Mouse (Mus musculus) heart, postnatal 0 days (tissue): ENCODE results near the gene Trim23. TPM values are rescaled to one million over a fixed set of nuclear protein-coding genes. Genes with fewer than 3 reads are reported as not detected.

Experiments used
- ATAC-seq: fragments of 200-750 bp; cut with Nextera tagmentation; 2 replicates; pipeline ENCODE4 v1.8.0; 2017; ENCODE audit warnings: low read depth, moderate number of reproducible peaks, moderate library complexity; ENCODE audit not compliant: insufficient read depth
- DNase-seq: peaks from one replicate; pipeline ENCODE4 v3.0.0-alpha.2; 2016; ENCODE audit warnings: low spot score
- H3K27ac ChIP-seq: fragments of 300-500 bp; sonication (generic); 2 replicates; pipeline ENCODE4 v1.5.1; 2014; ENCODE audit warnings: low read depth, mild to moderate bottlenecking
- H3K27me3 ChIP-seq: fragments of 300-500 bp; sonication (generic); 2 replicates; pipeline ENCODE4 v1.6.1; 2014; ENCODE audit warnings: low read length, mixed read lengths; ENCODE audit not compliant: control insufficient read depth, insufficient read depth
- H3K36me3 ChIP-seq: fragments of 300-500 bp; sonication (generic); replicated peaks from 2 replicates; pipeline ENCODE4 v1.6.1; 2014; ENCODE audit warnings: low read length, mixed read lengths; ENCODE audit not compliant: control insufficient read depth, insufficient read depth
- H3K4me1 ChIP-seq: fragments of 300-500 bp; sonication (generic); 2 replicates; pipeline ENCODE4 v1.6.1; 2014; ENCODE audit warnings: antibody characterized with exemption; ENCODE audit not compliant: control insufficient read depth, insufficient read depth
- H3K4me2 ChIP-seq: fragments of 300-500 bp; sonication (generic); 2 replicates; pipeline ENCODE4 v1.6.1; 2014; ENCODE audit warnings: low read depth, mild to moderate bottlenecking, low read length, moderate library complexity
- H3K4me3 ChIP-seq: fragments of 300-500 bp; sonication (generic); 2 replicates; pipeline ENCODE4 v1.5.1; 2014; ENCODE audit warnings: low read depth, low read length
- H3K9ac ChIP-seq: fragments of 300-500 bp; sonication (generic); replicated peaks from 2 replicates; pipeline ENCODE4 v1.6.1; 2014; ENCODE audit warnings: low read depth, low read length, mixed read lengths
- H3K9me3 ChIP-seq: fragments of 300-500 bp; sonication (generic); replicated peaks from 2 replicates; pipeline ENCODE4 v1.6.1; 2016; ENCODE audit warnings: low read length; ENCODE audit not compliant: control insufficient read depth
- CTCF ChIP-seq: IDR thresholded peaks from 2 replicates; pipeline ENCODE4 v1.5.1; 2016; ENCODE audit warnings: antibody characterized with exemption, control low read depth, low read depth
- EP300 ChIP-seq: IDR thresholded peaks from 2 replicates; pipeline ENCODE4 v1.6.1; 2016; ENCODE audit warnings: antibody characterized with exemption, low read depth
- WGBS: fragments of 180-500 bp; shearing (Covaris S2); extraction: QIAGEN DNeasy Blood & Tissue Kit; methylation state at CpG from one replicate; pipeline ENCODE4 v1.1.7; 2014; 5-methylcytosine and 5-hydroxymethylcytosine counted together
- polyA plus RNA-seq: library from polyadenylated mRNA; unstranded; fragments of >200 nt; fragmentation: Nextera tagmentation; extraction: Ambion mirVana; gene quantifications from 2 replicates; pipeline ENCODE4 v1.2.1, GENCODE M21; 2015
- total RNA-seq: library from RNA; depleted of rRNA; stranded (reverse); fragments of >200 nt; gene quantifications from 2 replicates; pipeline ENCODE4 v1.2.3, GENCODE M21; 2014; ENCODE audit warnings: low replicate concordance; rRNA removed

Gene Trim23
- total and polyA plus RNA-seq, 2 experiments from 2014 or later: 13.2 to 20.6 TPM

GRCm38 (mm10) chr13:104204313-104204712 lies 25.7 kb downstream of the Trim23 start:
- H3K9me3 ChIP-seq: no peaks in the 10 kb centered on the region
- H3K4me2 ChIP-seq: no peak overlapping the region
- TF ChIP-seq EP300 (no peak), CTCF (no peak)
- no peak overlapping the region for H3K27ac ChIP-seq
- H3K36me3 ChIP-seq: peaks cover 37% of the 10 kb centered on the region
- H3K4me3 ChIP-seq: no peak overlapping the region
- ATAC-seq (no peak), DNase-seq (no peak)
- no peaks in the 10 kb centered on the region for H3K4me1 ChIP-seq
- H3K9ac ChIP-seq: no peak overlapping the region
- WGBS: 49% methylated on average over 1 of the region's 1 CpGs
- H3K27me3 ChIP-seq: no peaks in the 10 kb centered on the region

- Histone ChIP-seq H3K4me1 (peaks cover 16% of the 10 kb centered on the region), H3K27me3 (no peaks in the 10 kb centered on the region), H3K36me3 (peaks cover 4% of the 10 kb centered on the region; the same call in 1 of the 2 replicates), H3K4me2 (peak overlapping the region; percentile 73), H3K4me3 (peak overlapping the region; percentile 93), H3K9ac (no peak overlapping the region), H3K27ac (no peak overlapping the region), H3K9me3 (no peaks in the 10 kb centered on the region)
- DNase-seq (no peak), ATAC-seq (no peak)
- WGBS: 36% methylated on average over 3 of the region's 3 CpGs
- TF ChIP-seq CTCF (no peak), EP300 (no peak)
Measured at GRCm38 (mm10) chr13:104227478-104227877, 48.9 kb downstream of the Trim23 start.

GRCm38 (mm10) chr13:104228384-104229066 lies 49.9 kb downstream of the Trim23 start, which contains the start of the genes Cenpk and Ppwd1:
Gene Cenpk, plus strand, starts transcription at chr13:104228611.
Gene Ppwd1, minus strand, starts transcription at chr13:104228843.
- H3K36me3 ChIP-seq: peaks cover 4% of the 10 kb centered on the region; the same call in 1 of the 2 replicates
- TF ChIP-seq CTCF: no peak
- H3K27ac ChIP-seq: peak within 1 kb of the TSS; percentile 96
- peak within 1 kb of the TSS; percentile 93 for H3K4me3 ChIP-seq
- DNase-seq: peak; percentile 92
- no peaks in the 10 kb centered on the region for H3K27me3 ChIP-seq
- peak; percentile 99 for ATAC-seq
- H3K9ac ChIP-seq: peak within 1 kb of the TSS; percentile 83
- 1% methylated on average over 55 of the region's 55 CpGs for WGBS
- H3K4me2 ChIP-seq: peak within 1 kb of the TSS; percentile 79
- peaks cover 16% of the 10 kb centered on the region for H3K4me1 ChIP-seq
- no peaks in the 10 kb centered on the region for H3K9me3 ChIP-seq

- Histone ChIP-seq H3K27ac (peak overlapping the region; percentile 96; the same call in 1 of the 2 replicates), H3K4me2 (peak overlapping the region; percentile 79)
- WGBS: 8% methylated on average over 15 of the region's 15 CpGs
Measured at GRCm38 (mm10) chr13:104229181-104229580, 50.6 kb downstream of the Trim23 start.

More at GRCm38 (mm10) chr13:104229181-104229580, 50.6 kb downstream of the Trim23 start:
- H3K4me1 ChIP-seq: peaks cover 16% of the 10 kb centered on the region
- ATAC-seq (no peak), DNase-seq (no peak)
- peaks cover 4% of the 10 kb centered on the region; the same call in 1 of the 2 replicates for H3K36me3 ChIP-seq
- H3K27me3 ChIP-seq: no peaks in the 10 kb centered on the region
- H3K4me3 ChIP-seq: peak overlapping the region; percentile 93
- no peaks in the 10 kb centered on the region for H3K9me3 ChIP-seq
- H3K9ac ChIP-seq: peak overlapping the region; percentile 83
- TF ChIP-seq EP300: no peak
- TF ChIP-seq CTCF: no peak

Other genes with a start within 250 kb of the Trim23 start
- gene Nln, start 69.2 kb upstream of the Trim23 start, total RNA-seq: 31.1 and 42.2 TPM in 2 replicates
- gene Nln, start 69.2 kb upstream of the Trim23 start, polyA plus RNA-seq: 16.2 and 17.0 TPM in 2 replicates
- gene Sgtb, start 69.1 kb upstream of the Trim23 start, total RNA-seq: 1.1 and 1.6 TPM in 2 replicates
- 1.1 TPM in 2 replicates for gene Sgtb, start 69.1 kb upstream of the Trim23 start, polyA plus RNA-seq
- gene Trappc13, start 328 bp upstream of the Trim23 start, total RNA-seq: 28.3 and 35.4 TPM in 2 replicates
- gene Trappc13, start 328 bp upstream of the Trim23 start, polyA plus RNA-seq: 33.1 and 38.8 TPM in 2 replicates
- 0.19 and 4.5 TPM in 2 replicates for gene Cenpk, start 49.8 kb downstream of the Trim23 start, total RNA-seq
- 17.3 and 18.2 TPM in 2 replicates for gene Cenpk, start 49.8 kb downstream of the Trim23 start, polyA plus RNA-seq
- 2.1 and 4.8 TPM in 2 replicates for gene Ppwd1, start 50.0 kb downstream of the Trim23 start, total RNA-seq
- 5.4 and 5.8 TPM in 2 replicates for gene Ppwd1, start 50.0 kb downstream of the Trim23 start, polyA plus RNA-seq
- 20.6 and 21.8 TPM in 2 replicates for gene Adamts6, start 109.0 kb downstream of the Trim23 start, total RNA-seq
- gene Adamts6, start 109.0 kb downstream of the Trim23 start, polyA plus RNA-seq: 2.0 and 2.7 TPM in 2 replicates